ENCODE assay signal across 25 mouse cellular contexts in the genomic region with DNA sequence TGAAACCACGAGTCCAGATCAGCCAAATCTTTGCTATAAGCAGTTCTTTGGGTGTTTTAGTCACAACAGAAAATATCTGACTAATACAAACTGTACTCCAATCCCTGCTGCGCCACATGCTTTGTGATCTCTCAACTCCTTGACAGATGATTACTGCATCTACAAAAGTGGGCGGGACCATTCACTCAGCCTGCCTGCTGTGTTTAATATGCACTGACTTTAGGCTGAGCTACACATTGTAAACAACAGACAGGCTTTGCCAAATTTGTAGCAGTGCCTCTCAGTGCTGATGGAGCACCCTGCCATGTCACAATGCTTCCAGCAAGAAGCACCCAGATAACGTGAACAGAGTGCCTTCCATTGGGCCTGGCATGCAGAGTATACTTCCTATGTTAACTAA. TPM values are rescaled to one million over a fixed set of nuclear protein-coding genes. Genes with fewer than 3 reads are reported as not detected.
A peak's percentile ranks its signal among the peaks of the same experiment; 100 is the strongest.
DNase-seq lines count a peak whose midpoint lies in the region; ATAC-seq and TF ChIP-seq lines count a peak whose summit lies in the region.
"Had no signal": no experiment of that assay in that cellular context is flagged by ENCODE, and none has a peak within 500 bp of the region (broad histone marks: within the 10 kb centered on the region; RNA-seq: fewer than 3 reads in every experiment).

No protein-coding gene starts in this region.

- no peaks in the 10 kb centered on the region for H3K4me1 ChIP-seq in forebrain, embryonic 14.5 days (ENCODE audit: control insufficient read depth, insufficient read depth, low read length)
- no peaks in the 10 kb centered on the region for H3K4me1 ChIP-seq in forebrain, embryonic 12.5 days
- H3K4me1 ChIP-seq in lung, embryonic 14.5 days (ENCODE audit: insufficient read depth) = no peaks in the 10 kb centered on the region
- H3K4me1 ChIP-seq in forebrain, postnatal 0 days (ENCODE audit: insufficient read depth) = no peaks in the 10 kb centered on the region
- H3K4me1 ChIP-seq: embryonic facial prominence, embryonic 10.5 days; embryonic facial prominence, embryonic 12.5 days had no signal

- H3K27me3 ChIP-seq in forebrain, embryonic 14.5 days (replicated peaks; ENCODE audit: control insufficient read depth, insufficient read depth, low read length) = no peaks in the 10 kb centered on the region
- no peaks in the 10 kb centered on the region for H3K27me3 ChIP-seq in forebrain, embryonic 12.5 days
- no peaks in the 10 kb centered on the region for H3K27me3 ChIP-seq in lung, embryonic 14.5 days (ENCODE audit: insufficient read depth, low read length)
- no peaks in the 10 kb centered on the region for H3K27me3 ChIP-seq in forebrain, postnatal 0 days (ENCODE audit: insufficient read depth, low read length)
- H3K27me3 ChIP-seq: embryonic facial prominence, embryonic 12.5 days had no signal

- no peak overlapping the region for H3K4me2 ChIP-seq in forebrain, embryonic 14.5 days (ENCODE audit: low read length)
- no peak overlapping the region for H3K4me2 ChIP-seq in forebrain, embryonic 12.5 days
- H3K4me2 ChIP-seq in lung, embryonic 14.5 days = no peak overlapping the region
- H3K4me2 ChIP-seq in forebrain, postnatal 0 days (ENCODE audit: low read depth) = no peak overlapping the region
- H3K4me2 ChIP-seq: embryonic facial prominence, embryonic 12.5 days had no signal

- WGBS in forebrain, embryonic 14.5 days = 64% methylated on average over 4 of the region's 4 CpGs
- 75% methylated on average over 4 of the region's 4 CpGs for WGBS in forebrain, embryonic 12.5 days
- 74% methylated on average over 4 of the region's 4 CpGs for WGBS in lung, embryonic 14.5 days
- 50% methylated on average over 4 of the region's 4 CpGs for WGBS in forebrain, postnatal 0 days

- H3K9ac ChIP-seq in forebrain, embryonic 14.5 days (ENCODE audit: low read length) = no peak overlapping the region
- no peak overlapping the region for H3K9ac ChIP-seq in forebrain, embryonic 12.5 days
- no peak overlapping the region for H3K9ac ChIP-seq in lung, embryonic 14.5 days
- no peak overlapping the region for H3K9ac ChIP-seq in forebrain, postnatal 0 days
- H3K9ac ChIP-seq: embryonic facial prominence, embryonic 12.5 days had no signal

- no peak for ATAC-seq in forebrain, embryonic 14.5 days
- no peak for ATAC-seq in forebrain, embryonic 12.5 days (ENCODE audit: low FRiP score)
- no peak for ATAC-seq in lung, embryonic 14.5 days (ENCODE audit: insufficient read depth)
- ATAC-seq in forebrain, postnatal 0 days = peak; percentile 61; the same call in 1 of the 2 replicates

- H3K36me3 ChIP-seq in forebrain, embryonic 14.5 days (ENCODE audit: control insufficient read depth, insufficient read depth, low read length) = no peaks in the 10 kb centered on the region
- no peaks in the 10 kb centered on the region for H3K36me3 ChIP-seq in forebrain, embryonic 12.5 days (replicated peaks)
- H3K36me3 ChIP-seq in lung, embryonic 14.5 days (ENCODE audit: insufficient read depth) = no peaks in the 10 kb centered on the region
- no peaks in the 10 kb centered on the region for H3K36me3 ChIP-seq in forebrain, postnatal 0 days (ENCODE audit: insufficient read depth)
- H3K36me3 ChIP-seq: embryonic facial prominence, embryonic 10.5 days; embryonic facial prominence, embryonic 12.5 days had no signal

- no peak overlapping the region for H3K27ac ChIP-seq in forebrain, embryonic 14.5 days (ENCODE audit: low read depth, low read length)
- H3K27ac ChIP-seq in forebrain, embryonic 12.5 days = no peak overlapping the region
- no peak overlapping the region for H3K27ac ChIP-seq in lung, embryonic 14.5 days (ENCODE audit: low read depth)
- no peak overlapping the region for H3K27ac ChIP-seq in forebrain, postnatal 0 days (ENCODE audit: low read depth, low read length)
- H3K27ac ChIP-seq: embryonic facial prominence, embryonic 10.5 days; embryonic facial prominence, embryonic 12.5 days had no signal

- TF ChIP-seq POLR2A in brain, embryonic 14.5 days (IDR thresholded peaks at IDR 0.05; ENCODE audit: borderline replicate concordance, extremely low read depth, insufficient read depth, insufficient read length, poor library complexity, severe bottlenecking) = no peak

- peak; percentile 58 for DNase-seq in forebrain, embryonic 14.5 days (ENCODE audit: low spot score)
- DNase-seq in lung, embryonic 14.5 days = peak; percentile 2
- DNase-seq in lung, postnatal 36 days = no peak
- DNase-seq in brain, embryonic 14.5 days (ENCODE audit: low read depth) = peak; percentile 50
- no peak for DNase-seq in forebrain, postnatal 0 days
- DNase-seq in embryo, embryonic 10 days (ENCODE audit: low spot score) = no peak
- DNase-seq in layer of hippocampus, postnatal 10 days (ENCODE audit: low spot score in 2 of 2) = no peak
- DNase-seq: adrenal gland, adult 2 months; adrenal gland, postnatal 10 days; adrenal gland, postnatal 25 days; cerebellum, adult 11 months; cerebellum, adult 18-20 months; cerebellum, adult 8-10 months; cerebellum, adult 9-11 months; cerebellum, postnatal 14 days; cerebellum, postnatal 36 days had no signal

- H3K4me3 ChIP-seq in forebrain, embryonic 14.5 days (ENCODE audit: low read depth, low read length) = no peak overlapping the region
- H3K4me3 ChIP-seq in forebrain, embryonic 12.5 days (replicated peaks) = no peak overlapping the region
- no peak overlapping the region for H3K4me3 ChIP-seq in lung, embryonic 14.5 days (ENCODE audit: low read depth, low read length)
- no peak overlapping the region for H3K4me3 ChIP-seq in forebrain, postnatal 0 days (ENCODE audit: low read depth, low read length)
- H3K4me3 ChIP-seq: embryonic facial prominence, embryonic 10.5 days; embryonic facial prominence, embryonic 12.5 days had no signal

- TF ChIP-seq CTCF in lung, embryonic 14.5 days (IDR thresholded peaks at IDR 0.05; ENCODE audit: low read depth) = no peak
- no peak for TF ChIP-seq CTCF in brain, embryonic 14.5 days (IDR thresholded peaks at IDR 0.05; ENCODE audit: borderline replicate concordance, extremely low read depth, insufficient read depth, insufficient read length)
- TF ChIP-seq CTCF in forebrain, postnatal 0 days (IDR thresholded peaks at IDR 0.05; ENCODE audit: low read depth) = no peak

- H3K9me3 ChIP-seq in forebrain, embryonic 14.5 days (replicated peaks; ENCODE audit: control insufficient read depth, low read length) = no peaks in the 10 kb centered on the region
- no peaks in the 10 kb centered on the region for H3K9me3 ChIP-seq in forebrain, embryonic 12.5 days
- no peaks in the 10 kb centered on the region for H3K9me3 ChIP-seq in lung, embryonic 14.5 days (ENCODE audit: low read depth, low read length)
- H3K9me3 ChIP-seq in forebrain, postnatal 0 days (ENCODE audit: low read length) = no peaks in the 10 kb centered on the region
- H3K9me3 ChIP-seq: embryonic facial prominence, embryonic 10.5 days; embryonic facial prominence, embryonic 12.5 days had no signal

RNA-seq across cellular contexts. Expression of a gene that starts 58.1 kb away (rescaled TPM):
- polyA plus RNA-seq in forebrain, embryonic 14.5 days (2014; fragmentation: Nextera tagmentation; extraction: Ambion mirVana) = not detected in 2 replicates
- polyA plus RNA-seq in forebrain, embryonic 12.5 days (2016; fragmentation: Nextera tagmentation; extraction: Ambion mirVana) = not detected in 2 replicates
- polyA plus RNA-seq in lung, embryonic 14.5 days (2014; fragmentation: Nextera tagmentation; extraction: Ambion mirVana) = not detected in 2 replicates
- polyA plus RNA-seq in brain, embryonic 14.5 days (2012; rRNA removed) = not detected in 2 replicates
- total RNA-seq in forebrain, postnatal 0 days (2014; rRNA removed) = not detected in 2 replicates
- polyA plus RNA-seq in forebrain, postnatal 0 days (2015; fragmentation: Nextera tagmentation; extraction: Ambion mirVana) = not detected in 2 replicates
- not detected for total RNA-seq in layer of hippocampus, postnatal 10 days (2021)
- total RNA-seq: adrenal gland, adult 2 months; adrenal gland, postnatal 10 days; adrenal gland, postnatal 25 days; adrenal gland, postnatal 4 days; common myeloid progenitor, adult 5-6 weeks; ES-E14; gastrocnemius, adult 18-20 months; MEL had no signal
- polyA plus RNA-seq: adrenal gland, adult 2 months; C2C12; embryonic facial prominence, embryonic 10.5 days; embryonic facial prominence, embryonic 12.5 days had no signal

Comparison
In these comparisons a context has a peak if more than half of its experiments do, and no peak if none do; other contexts are left out.
1. DNase-seq: peak in forebrain, embryonic 14.5 days (single experiment), lung, embryonic 14.5 days (single experiment) and brain, embryonic 14.5 days (single experiment); none in lung, postnatal 36 days (single experiment), forebrain, postnatal 0 days (single experiment), embryo, embryonic 10 days (single experiment) and layer of hippocampus, postnatal 10 days (0 of 2).